Mouse (Mus musculus) adrenal gland, postnatal 10 days (tissue): ENCODE measurements around the gene Chrnb1. TPM values are rescaled to one million over a fixed set of nuclear protein-coding genes. Genes with fewer than 3 reads are reported as not detected.

Experiments used
- total RNA-seq, 2 experiments: library from RNA; stranded (reverse); gene quantifications; 2 replicates each; pipeline ENCODE4 v1.2.3; 2021

The Chrnb1 gene
- total RNA-seq, 2 experiments from 2014 or later: 2.3 to 7.9 TPM

Other genes with a start within 250 kb of the Chrnb1 start
- under 1 TPM; 0.30 TPM for gene Dnah2, start 246.8 kb downstream of the Chrnb1 start, total RNA-seq
- 1 to 10 TPM; 2.2 to 3.8 TPM for gene Efnb3, start 235.7 kb downstream of the Chrnb1 start, total RNA-seq
- 10 to 100 TPM in 1 of 2 experiments, 1 to 10 TPM in 1; 8.1 to 12.5 TPM for gene Wrap53, start 215.7 kb downstream of the Chrnb1 start, total RNA-seq
- gene Trp53, start 215.6 kb downstream of the Chrnb1 start, total RNA-seq: 10 to 100 TPM; 59.9 to 75.9 TPM
- gene Atp1b2, start 190.0 kb downstream of the Chrnb1 start, total RNA-seq: 10 to 100 TPM; 38.6 to 52.9 TPM
- gene Shbg, start 178.0 kb downstream of the Chrnb1 start, total RNA-seq: under 1 TPM; 0.27 to 0.36 TPM
- 10 to 100 TPM in 1 of 2 experiments, 1 to 10 TPM in 1; 9.2 to 10.1 TPM for gene Sat2, start 173.9 kb downstream of the Chrnb1 start, total RNA-seq
- gene Fxr2, start 163.0 kb downstream of the Chrnb1 start, total RNA-seq: 10 to 100 TPM; 61.9 to 80.2 TPM
- gene Sox15, start 140.6 kb downstream of the Chrnb1 start, total RNA-seq: not detected
- 100 to 1,000 TPM; 114 to 116 TPM for gene Mpdu1, start 133.3 kb downstream of the Chrnb1 start, total RNA-seq
- 10 to 100 TPM in 1 of 2 experiments, 1 to 10 TPM in 1; 9.8 to 12.0 TPM for gene Cd68, start 129.8 kb downstream of the Chrnb1 start, total RNA-seq
- 100 to 1,000 TPM; 598 to 631 TPM for gene Eif4a1, start 123.5 kb downstream of the Chrnb1 start, total RNA-seq
- 10 to 100 TPM; 62.6 to 76.3 TPM for gene Senp3, start 113.9 kb downstream of the Chrnb1 start, total RNA-seq
- 1 to 10 TPM; 2.0 to 5.0 TPM for gene Tnfsf13, start 110.2 kb downstream of the Chrnb1 start, total RNA-seq
- gene Tnfsf12, start 100.1 kb downstream of the Chrnb1 start, total RNA-seq: 10 to 100 TPM; 18.1 to 19.2 TPM
- 1 to 10 TPM; 4.2 to 5.1 TPM for gene Tnfsfm13, start 99.8 kb downstream of the Chrnb1 start, total RNA-seq
- gene Polr2a, start 37.3 kb downstream of the Chrnb1 start, total RNA-seq: 10 to 100 TPM; 53.9 to 67.5 TPM
- gene Slc35g3, start 34.0 kb downstream of the Chrnb1 start, total RNA-seq: not detected
- 10 to 100 TPM; 35.5 to 41.2 TPM for gene Zbtb4, start 30.0 kb downstream of the Chrnb1 start, total RNA-seq
- gene Fgf11, start 5.9 kb upstream of the Chrnb1 start, total RNA-seq: 1 to 10 TPM; 2.4 to 3.8 TPM
- 1 to 10 TPM; 1.0 TPM for gene Tmem102, start 9.7 kb upstream of the Chrnb1 start, total RNA-seq
- gene Gm39566, start 19.4 kb upstream of the Chrnb1 start, total RNA-seq: not detected
- gene Spem2, start 22.5 kb upstream of the Chrnb1 start, total RNA-seq: not detected
- not detected for gene Spem1, start 26.2 kb upstream of the Chrnb1 start, total RNA-seq
- 10 to 100 TPM; 17.3 to 23.5 TPM for gene Nlgn2, start 41.8 kb upstream of the Chrnb1 start, total RNA-seq
- gene Tmem256, start 42.6 kb upstream of the Chrnb1 start, total RNA-seq: 100 to 1,000 TPM; 137 to 145 TPM
- gene Plscr3, start 50.4 kb upstream of the Chrnb1 start, total RNA-seq: 10 to 100 TPM; 49.2 to 59.2 TPM
- under 1 TPM; 0.12 to 0.24 TPM for gene Tnk1, start 62.8 kb upstream of the Chrnb1 start, total RNA-seq
- gene Tmem95, start 82.1 kb upstream of the Chrnb1 start, total RNA-seq: not detected
- 1 to 10 TPM; 4.1 to 4.2 TPM for gene Kctd11, start 85.5 kb upstream of the Chrnb1 start, total RNA-seq
- 1 to 10 TPM; 4.3 to 4.7 TPM for gene Acap1, start 99.6 kb upstream of the Chrnb1 start, total RNA-seq
- 1 to 10 TPM; 3.1 to 3.2 TPM for gene 2810408A11Rik, start 105.0 kb upstream of the Chrnb1 start, total RNA-seq
- gene Neurl4, start 105.1 kb upstream of the Chrnb1 start, total RNA-seq: 10 to 100 TPM; 33.6 to 48.1 TPM
- 10 to 100 TPM; 42.3 to 43.1 TPM for gene Gps2, start 117.9 kb upstream of the Chrnb1 start, total RNA-seq
- gene Eif5a, start 126.0 kb upstream of the Chrnb1 start, total RNA-seq: 100 to 1,000 TPM; 578 to 644 TPM
- 10 to 100 TPM; 19.6 to 44.5 TPM for gene Ybx2, start 139.9 kb upstream of the Chrnb1 start, total RNA-seq
- gene Slc2a4, start 152.2 kb upstream of the Chrnb1 start, total RNA-seq: 10 to 100 TPM; 67.6 to 81.9 TPM
- gene Cldn7, start 168.8 kb upstream of the Chrnb1 start, total RNA-seq: 1 to 10 TPM in 1 of 2 experiments, under 1 TPM in 1; 0.70 to 1.2 TPM
- 100 to 1,000 TPM; 117 to 148 TPM for gene Ctdnep1, start 185.2 kb upstream of the Chrnb1 start, total RNA-seq
- 10 to 100 TPM; 66.8 to 71.4 TPM for gene Elp5, start 186.6 kb upstream of the Chrnb1 start, total RNA-seq
- 100 to 1,000 TPM; 339 to 345 TPM for gene Gabarap, start 195.2 kb upstream of the Chrnb1 start, total RNA-seq
- gene Phf23, start 199.8 kb upstream of the Chrnb1 start, total RNA-seq: 10 to 100 TPM; 43.5 to 50.5 TPM
- 10 to 100 TPM; 15.7 to 23.0 TPM for gene Dvl2, start 204.7 kb upstream of the Chrnb1 start, total RNA-seq
- gene Acadvl, start 219.5 kb upstream of the Chrnb1 start, total RNA-seq: 1,000 to 10,000 TPM; 1,467 to 1,540 TPM
- 10 to 100 TPM; 29.9 to 37.6 TPM for gene Dlg4, start 221.0 kb upstream of the Chrnb1 start, total RNA-seq